Comparison of ENCODE assay signal across 8 mouse cellular contexts in genomic region chr2:103565732-103566422, GRCm38 (mm10). TPM values are rescaled to one million over a fixed set of nuclear protein-coding genes. Genes with fewer than 3 reads are reported as not detected.
DNase-seq lines count a peak whose midpoint lies in the region; ATAC-seq lines count a peak whose summit lies in the region.

Gene Abtb2 (plus strand): TSS chr2:103566310.

- peaks cover 18% of the 10 kb centered on the region for H3K4me1 ChIP-seq in intestine, embryonic 16.5 days (ENCODE audit: control insufficient read depth, insufficient read depth, low read length)

- peak within 1 kb of the TSS; percentile 88 for H3K27ac ChIP-seq in intestine, embryonic 16.5 days (ENCODE audit: low read length)

- DNase-seq in adrenal gland, adult 8-10 months, result peak; percentile 95
- peak; percentile 87 for DNase-seq in embryo, embryonic 11.5 days (ENCODE audit: low read depth, low spot score)
- DNase-seq in gastrocnemius, postnatal 36 days, result peak; percentile 83 to 89
- peak; percentile 88 to 93 for DNase-seq in left cerebral cortex, postnatal 25 days (ENCODE audit: low spot score in 2 of 2)
- DNase-seq in mesoderm, embryonic 11.5 days (ENCODE audit: low read depth, low spot score), result peak; percentile 95
- DNase-seq in right cerebral cortex, postnatal 25 days, result peak; percentile 88
- DNase-seq in urinary bladder, postnatal 36 days (ENCODE audit: low spot score in 2 of 2), result peak; percentile 88 to 92

- WGBS in intestine, embryonic 16.5 days, result under 1% methylated on average over 34 of the region's 34 CpGs

- peak within 1 kb of the TSS; percentile 74 for H3K4me3 ChIP-seq in intestine, embryonic 16.5 days (ENCODE audit: low read length)

- H3K4me2 ChIP-seq in intestine, embryonic 16.5 days (ENCODE audit: low read depth, low read length), result peak within 1 kb of the TSS; percentile 97

- no peaks in the 10 kb centered on the region for H3K9me3 ChIP-seq in intestine, embryonic 16.5 days (ENCODE audit: control insufficient read depth, low read length)

- peak; percentile 98 for ATAC-seq in intestine, embryonic 16.5 days

- intact Hi-C loops in gastrocnemius, postnatal 36 days (cut with DNase I), result loop anchor here (5.0 to 10.0 kb wide), 2 partner anchors 46 to 409 kb away; no protein-coding TSS in a partner anchor
- intact Hi-C loops in left cerebral cortex, postnatal 25 days (cut with DNase I), result loop anchor here (5.0 to 10.0 kb wide), 2 partner anchors 76 to 439 kb away; no protein-coding TSS in a partner anchor

- no peaks in the 10 kb centered on the region for H3K27me3 ChIP-seq in intestine, embryonic 16.5 days (replicated peaks; ENCODE audit: control insufficient read depth, insufficient read depth, low read length)

- H3K36me3 ChIP-seq in intestine, embryonic 16.5 days (ENCODE audit: control insufficient read depth, insufficient read depth, low read length), result no peaks in the 10 kb centered on the region

- peak within 1 kb of the TSS; percentile 79 for H3K9ac ChIP-seq in intestine, embryonic 16.5 days (ENCODE audit: low read depth, low read length)

RNA-seq across cellular contexts. Expression of gene Abtb2, which starts in this region (rescaled TPM):
- 10 to 100 TPM in 3 of 4 experiments, 1 to 10 TPM in 1; 8.8 to 57.0 (median 24.5) TPM for total RNA-seq in adrenal gland, adult 8-10 months (2022)
- total RNA-seq in gastrocnemius, postnatal 36 days (2021), result 1 to 10 TPM; 6.3 to 6.7 TPM
- polyA plus RNA-seq in intestine, embryonic 16.5 days (2015; fragmentation: Nextera tagmentation; extraction: Ambion mirVana), result 4.7 and 5.4 TPM in 2 replicates
- total RNA-seq in left cerebral cortex, postnatal 25 days (2021), result 10 to 100 TPM in 1 of 2 experiments, 1 to 10 TPM in 1; 9.8 to 11.4 TPM

Comparison
In these comparisons a context has a peak if more than half of its experiments do, and no peak if none do; other contexts are left out.
1. Peak in every context shown above with its lines: DNase-seq, ATAC-seq, H3K4me3 ChIP-seq and H3K27ac ChIP-seq.